Mouse (Mus musculus) heart, adult 8-10 months (tissue): ENCODE data around the gene Synj2. TPM values are rescaled to one million over a fixed set of nuclear protein-coding genes. Genes with fewer than 3 reads are reported as not detected.

Experiments
- DNase-seq: peaks from one replicate; pipeline ENCODE4 v3.0.0; 2022; ENCODE audit warnings: low spot score
- total RNA-seq, 4 experiments: library from RNA; stranded (reverse); gene quantifications; 2 replicates each; pipeline ENCODE4 v1.2.4; 2022

The Synj2 gene
- 10 to 100 TPM; 59.2 to 67.8 (median 64.1) TPM for total RNA-seq

DNA sequence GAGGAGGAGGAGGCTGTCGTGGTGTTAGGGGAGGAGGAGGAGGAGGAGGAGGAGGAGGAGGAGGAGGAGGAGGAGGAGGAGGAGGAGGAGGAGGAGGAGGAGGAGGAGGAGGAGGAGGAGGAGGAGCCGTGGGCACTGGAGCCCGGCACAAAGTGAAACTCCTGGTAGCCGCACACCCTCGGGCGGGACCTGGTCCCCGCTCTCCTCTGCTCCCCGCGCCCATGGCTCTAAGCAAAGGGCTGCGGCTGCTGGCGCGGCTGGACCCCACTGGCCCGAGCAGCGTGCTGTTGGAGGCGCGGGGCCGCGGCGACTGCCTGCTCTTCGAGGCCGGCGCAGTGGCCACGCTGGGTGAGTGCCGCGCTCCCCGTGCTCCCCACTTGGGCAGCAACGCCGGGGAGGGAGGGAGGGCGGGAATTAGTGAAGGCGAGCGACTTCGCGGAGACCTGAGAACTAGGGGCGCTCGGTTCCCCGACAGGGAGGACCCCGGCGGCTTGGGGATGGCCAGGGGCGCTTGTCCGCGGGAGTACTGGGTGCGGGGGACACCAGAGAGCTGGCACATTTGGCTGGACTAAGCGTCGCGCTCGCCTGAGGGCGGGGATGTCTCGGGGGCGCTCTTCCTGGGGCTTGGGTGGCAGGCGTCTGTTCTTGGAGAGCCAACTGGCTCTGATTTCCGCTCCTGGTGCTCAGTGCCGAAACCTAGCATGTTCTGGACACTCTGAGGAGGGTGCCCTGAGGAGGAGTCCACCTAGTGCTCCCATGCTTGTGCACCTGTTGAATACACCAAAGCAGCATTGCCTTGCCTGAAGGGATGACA, at the start of gene Synj2:
Synj2 (plus strand) TSS at position 51 of the 814 bp plus-strand sequence.
- no peak for DNase-seq

DNA sequence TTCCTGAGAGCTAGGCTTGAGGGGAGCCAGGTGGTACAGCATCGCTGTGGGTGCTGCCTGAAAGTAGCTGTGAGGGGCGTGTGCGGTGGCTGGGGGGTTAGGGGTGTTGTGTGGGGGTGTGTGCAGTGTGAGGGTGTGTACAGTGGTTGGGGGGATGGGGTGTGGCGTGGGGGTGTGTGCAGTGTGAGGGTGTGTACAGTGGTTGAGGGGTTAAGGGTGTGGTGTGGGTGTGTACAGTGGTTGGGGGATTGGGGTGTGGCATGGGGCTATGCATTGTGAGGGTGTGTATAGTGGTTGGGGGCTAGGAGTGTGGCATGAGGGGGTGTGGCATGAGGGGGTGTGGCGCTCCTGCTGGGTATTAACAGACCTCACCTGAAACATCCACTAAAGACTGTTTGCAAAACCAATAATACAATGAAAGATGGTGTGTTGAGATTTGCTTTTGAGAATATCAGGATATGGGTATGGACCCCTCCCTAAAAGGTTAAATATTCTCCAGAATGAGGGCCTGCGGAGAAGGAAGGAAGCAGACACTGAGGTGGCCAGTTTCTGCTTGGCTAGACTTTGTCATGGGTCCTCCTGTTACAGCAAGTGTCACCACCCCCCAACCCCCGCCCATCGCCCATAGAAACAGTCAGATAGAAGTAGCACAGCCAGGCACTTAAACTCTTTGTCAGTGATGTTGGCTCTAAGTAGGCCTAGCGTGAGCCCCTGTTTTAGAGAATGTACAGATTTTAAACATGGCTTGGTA, 49.0 kb upstream of the Synj2 start:
- no peak for DNase-seq

DNA sequence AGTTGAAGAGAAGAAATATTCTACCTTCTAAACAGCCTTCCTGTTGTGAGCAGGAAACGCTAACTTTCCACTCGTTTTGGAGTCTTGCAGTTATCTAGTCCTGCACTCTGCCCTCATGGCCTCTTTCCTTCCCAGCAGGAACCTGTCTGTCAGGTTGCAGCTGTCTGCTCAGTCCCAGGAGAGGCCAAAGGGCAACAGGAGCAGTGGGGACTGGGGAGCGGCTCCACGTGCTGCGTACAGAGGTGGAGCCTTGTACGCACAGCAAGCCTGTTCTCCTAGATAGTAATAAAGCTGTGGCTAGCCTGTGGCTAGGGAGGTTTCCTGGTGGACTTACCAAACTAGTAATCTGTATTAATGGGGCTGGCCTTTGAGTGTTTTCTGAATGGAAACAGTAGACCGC, 48.0 kb upstream of the Synj2 start:
- no peak for DNase-seq

DNA sequence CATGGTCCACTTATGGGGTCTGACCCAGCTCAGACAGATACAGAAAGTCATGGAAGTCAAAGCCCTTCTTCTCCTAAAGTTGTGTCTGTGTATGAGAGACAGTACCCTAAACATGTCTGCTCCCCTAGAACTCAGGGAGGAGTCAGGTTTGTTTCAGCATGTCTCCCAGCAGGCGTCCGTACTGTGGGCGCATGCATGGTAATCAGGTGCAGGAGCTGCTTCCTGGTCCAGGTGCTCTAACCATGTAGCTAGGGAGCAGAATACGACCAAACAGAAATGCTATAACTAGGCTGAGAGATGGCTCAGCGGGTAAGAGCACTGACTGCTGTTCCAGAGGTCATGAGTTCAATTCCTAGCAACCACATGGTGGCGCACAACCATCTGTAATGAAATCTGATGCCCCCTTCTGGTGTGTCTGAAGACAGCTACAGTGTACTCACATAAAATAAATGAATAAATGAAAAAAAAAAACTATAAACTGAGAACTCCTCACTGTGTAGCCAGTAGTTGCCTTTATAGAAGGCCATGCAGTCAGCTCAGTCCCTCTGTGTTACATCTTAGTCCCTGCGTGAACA, 47.4 kb upstream of the Synj2 start:
- DNase-seq = no peak

DNA sequence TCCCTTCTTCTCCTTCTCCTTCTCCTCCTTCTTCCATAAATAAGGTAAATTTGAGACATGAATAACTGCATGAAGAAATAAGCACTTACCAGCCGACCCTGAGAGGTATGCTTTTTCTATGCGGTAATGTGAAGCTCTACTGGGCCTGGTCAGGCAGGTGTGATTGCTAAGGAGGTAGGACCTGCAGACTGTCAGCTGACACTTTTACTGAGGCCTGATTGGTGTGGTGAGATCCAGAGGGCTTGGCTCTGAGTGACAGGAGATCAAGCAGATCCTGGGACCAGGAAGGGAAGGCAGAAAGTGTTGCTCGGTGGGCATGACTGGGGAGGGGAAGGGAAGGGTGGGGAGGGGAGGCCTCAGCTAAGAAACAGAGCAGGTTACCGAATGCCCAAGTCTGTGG, 45.0 kb upstream of the Synj2 start:
- DNase-seq = no peak

DNA sequence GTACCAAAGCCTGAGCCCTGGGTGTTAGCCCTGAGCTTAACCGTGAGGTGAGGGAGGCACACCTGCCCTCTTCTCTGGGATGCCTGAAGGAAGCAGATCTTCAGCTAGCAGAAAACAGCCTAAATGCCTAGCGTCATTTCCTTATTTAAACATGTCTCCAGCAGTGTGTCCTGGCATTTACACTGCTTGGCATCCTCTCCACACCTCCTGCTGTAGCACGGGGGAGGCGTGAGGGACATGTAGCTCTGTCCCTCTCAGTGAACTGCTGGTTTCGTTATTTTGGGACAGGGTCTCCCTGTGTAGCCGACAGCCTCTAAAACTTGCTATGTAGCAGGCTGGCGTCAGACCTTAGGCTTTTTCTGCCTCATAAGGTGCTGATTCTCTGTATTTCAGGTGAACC, 44.5 kb upstream of the Synj2 start:
- DNase-seq = no peak

DNA sequence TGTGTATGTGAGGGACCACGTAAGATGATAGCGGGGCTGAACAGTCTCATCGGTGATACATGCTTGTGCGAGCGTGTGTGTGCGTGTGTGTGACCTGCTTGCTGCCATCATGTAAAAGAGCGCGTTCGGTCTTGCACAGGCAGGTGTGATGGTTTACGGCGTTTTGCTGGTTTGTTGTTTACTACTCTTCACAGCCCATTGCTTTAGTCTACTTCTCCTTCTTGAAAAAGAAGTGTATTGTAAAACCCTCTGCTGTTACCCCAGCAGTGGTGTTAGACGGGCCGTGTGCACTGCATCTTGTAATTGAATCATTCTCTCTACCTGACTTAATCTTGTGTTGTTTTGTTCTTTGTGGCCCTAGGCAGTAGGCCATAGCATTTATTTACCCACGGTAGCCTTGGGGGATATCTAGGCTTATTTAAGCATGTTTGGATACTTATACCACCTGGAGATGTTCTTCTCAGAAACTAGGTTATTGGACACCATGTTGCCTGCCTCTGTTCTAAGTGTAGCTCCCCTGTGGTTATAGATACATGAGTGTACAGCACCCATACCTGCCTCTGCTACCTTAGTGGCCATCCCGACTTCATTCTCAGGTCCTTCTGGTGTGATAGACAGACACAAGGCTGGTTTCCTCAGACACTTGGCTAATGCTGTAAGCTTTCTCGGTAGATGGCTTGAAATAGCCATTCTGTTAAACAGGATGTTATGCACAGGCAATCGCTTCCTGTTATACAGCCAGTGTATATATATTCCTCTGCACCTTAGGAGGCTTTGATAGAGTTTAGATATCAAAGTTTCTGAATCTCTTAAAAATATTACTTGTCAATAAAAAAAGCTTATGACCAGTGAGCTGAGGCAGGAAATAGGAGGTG, 43.5 kb upstream of the Synj2 start:
- no peak for DNase-seq

DNA sequence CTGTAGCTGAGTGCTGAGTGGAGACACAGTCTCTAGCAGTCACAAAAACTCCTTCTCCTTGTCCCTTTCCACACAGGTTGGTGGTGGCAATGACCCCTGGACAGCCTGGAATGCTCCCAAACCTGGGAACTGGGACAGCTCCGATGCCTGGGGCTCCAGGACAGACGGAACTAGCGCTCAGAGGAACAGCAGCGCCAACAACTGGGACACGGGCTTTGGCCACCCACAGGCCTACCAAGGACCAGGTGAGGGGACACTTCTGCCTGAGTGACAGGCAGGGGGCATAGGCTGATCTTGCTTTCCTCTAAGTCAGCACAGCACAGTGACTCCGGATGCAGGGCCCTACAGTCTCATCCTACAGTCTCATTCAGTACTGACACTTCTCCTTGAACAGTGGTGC, 41.8 kb upstream of the Synj2 start:
- no peak for DNase-seq

DNA sequence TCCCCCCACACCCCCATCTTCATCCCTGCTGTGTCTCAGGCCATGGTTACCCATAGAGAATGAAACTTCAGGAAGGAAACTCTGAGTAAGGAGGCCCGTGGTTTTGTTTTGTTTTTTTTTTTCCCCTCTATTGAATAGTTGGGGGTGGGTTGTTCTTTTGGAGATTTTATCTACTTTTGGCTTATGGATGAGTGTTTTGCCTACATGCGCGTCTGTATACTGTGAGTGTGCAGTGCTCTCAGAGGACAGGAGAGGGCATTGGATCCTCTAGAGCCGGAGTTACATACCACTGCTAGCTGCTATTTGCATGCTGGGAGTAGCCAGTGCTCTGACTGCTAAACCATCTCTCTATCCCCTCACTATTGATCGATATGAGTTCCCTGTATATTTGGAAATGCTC, 39.7 kb upstream of the Synj2 start:
- DNase-seq = no peak

DNA sequence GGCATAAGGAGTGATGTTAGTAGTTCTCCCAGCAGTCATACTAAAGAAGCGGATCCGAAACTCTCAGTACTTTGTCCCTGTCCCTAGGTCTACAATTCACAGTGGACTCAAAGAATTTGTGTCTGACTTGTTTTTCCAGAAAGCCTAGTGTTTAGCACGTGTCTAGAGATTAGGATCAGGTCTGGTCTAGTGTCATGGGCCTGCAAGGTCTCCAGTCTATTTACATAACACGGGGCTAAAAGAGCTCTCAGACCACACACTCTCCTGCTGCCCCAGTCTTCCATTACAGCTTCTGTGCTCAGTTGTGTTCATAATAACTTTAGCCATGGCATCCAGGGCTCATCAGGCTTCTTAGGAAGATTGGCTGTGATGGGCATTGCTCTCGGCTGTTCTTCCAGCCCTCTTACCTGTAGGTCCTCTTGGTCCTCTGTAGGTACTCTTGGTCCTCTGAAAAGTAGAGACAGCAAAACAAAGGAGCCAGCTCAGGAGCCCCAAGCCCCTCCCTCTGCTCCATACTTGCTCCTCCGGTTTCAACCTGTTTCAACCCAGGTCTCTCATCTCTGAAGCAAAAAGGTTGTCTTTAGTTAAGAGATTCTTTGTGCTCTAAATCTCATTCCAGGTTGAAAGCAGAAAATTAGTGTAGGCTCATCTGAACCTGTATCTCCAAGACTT, 37.3 kb upstream of the Synj2 start:
- no peak for DNase-seq

DNA sequence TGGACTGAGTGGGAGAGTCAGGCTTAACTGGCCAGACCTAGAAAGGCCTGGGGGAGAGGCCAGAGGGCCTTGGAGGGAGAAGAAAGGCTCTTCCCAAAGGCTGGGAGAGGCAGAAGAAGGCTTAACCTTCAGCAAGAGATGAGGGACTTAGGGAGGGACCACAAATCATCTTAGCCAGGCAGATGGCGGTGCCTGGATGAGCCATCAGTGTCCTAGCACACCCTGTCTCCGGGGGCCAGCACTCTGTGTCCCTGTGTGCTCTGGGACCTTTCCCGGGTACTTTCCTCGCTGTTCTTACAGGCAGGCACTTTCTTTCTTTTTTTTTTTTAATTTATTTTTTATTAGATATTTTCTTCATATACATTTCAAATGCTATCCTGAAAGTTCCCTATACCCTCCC, 31.4 kb upstream of the Synj2 start:
- no peak for DNase-seq

DNA sequence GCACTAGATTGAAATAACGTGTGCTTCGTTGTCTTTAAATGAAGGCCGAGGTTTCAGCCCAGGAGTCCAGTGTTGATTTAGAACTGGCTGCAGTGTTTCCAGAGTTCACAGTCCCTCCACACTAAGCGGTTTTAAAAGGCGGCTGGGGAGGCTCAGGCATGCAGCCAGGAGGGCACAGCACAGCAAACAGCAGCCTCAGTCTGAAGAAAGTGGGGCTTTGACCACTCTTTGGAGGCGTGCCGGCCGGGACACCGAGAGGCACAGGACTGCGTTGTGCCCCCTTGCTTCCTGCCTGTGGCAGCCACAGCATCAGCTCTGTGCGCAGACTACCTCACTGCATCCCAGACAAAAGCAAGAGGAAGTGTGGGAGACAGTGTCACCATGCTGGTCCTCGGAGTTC, 29.5 kb upstream of the Synj2 start:
- no peak for DNase-seq

DNA sequence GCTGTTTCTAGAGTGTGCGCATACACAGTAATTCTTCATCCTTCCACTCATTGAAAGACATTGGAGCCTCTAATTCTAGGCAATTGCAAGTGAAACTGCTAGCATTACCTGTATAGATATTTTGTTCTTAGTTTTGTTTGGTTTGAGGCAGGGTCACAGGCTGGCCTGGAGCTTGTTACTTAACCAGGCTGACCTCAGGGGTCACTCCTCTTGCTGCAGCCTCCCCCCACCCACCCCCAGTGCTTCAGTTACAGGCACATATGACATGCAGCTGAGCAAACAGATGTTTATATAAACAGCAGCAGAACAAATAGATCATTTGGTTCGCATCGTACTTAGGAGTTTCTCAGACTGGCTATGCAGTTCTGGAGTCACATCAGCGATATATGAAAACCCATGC, 28.3 kb upstream of the Synj2 start:
- DNase-seq = no peak

DNA sequence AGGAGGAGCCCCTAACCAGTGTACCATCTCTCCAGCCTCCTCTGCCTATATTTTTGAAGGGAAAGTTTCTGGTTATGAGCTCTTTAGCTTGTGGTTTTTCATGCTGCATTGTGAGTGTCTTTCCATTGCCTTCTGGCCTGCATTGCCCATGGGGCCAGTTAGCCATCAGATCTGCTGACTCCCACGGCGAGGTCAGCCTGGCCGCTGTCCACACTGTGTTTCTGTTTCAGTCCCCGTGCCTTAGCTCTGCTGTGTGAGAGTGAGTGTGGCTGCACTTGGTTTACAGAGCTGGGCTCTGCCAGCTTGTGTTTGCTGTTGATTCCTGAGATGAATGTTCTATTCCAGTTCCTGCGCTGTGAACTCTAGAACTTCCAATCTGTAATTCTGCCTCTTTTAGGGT, 26.9 kb upstream of the Synj2 start:
- peak; percentile 29 for DNase-seq

DNA sequence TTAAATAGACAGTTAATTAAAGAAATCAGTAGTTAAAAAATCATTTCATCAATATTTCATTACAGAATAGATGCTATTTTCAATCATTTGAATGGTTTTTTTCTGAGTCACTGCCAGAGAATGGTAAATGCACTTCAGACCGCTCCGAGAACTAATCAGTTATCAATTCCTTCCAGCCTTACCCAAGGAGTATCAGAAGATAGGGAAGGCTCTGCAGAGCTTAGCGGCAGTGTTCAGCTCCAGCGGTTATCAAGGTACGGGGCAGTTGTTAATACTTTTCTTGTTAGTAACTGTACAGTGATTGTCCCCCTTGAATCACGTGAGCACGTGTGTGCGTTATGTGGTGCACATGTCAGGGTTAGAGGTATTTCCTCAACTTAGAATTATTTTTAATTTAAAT, 19.1 kb upstream of the Synj2 start:
- DNase-seq = no peak

DNA sequence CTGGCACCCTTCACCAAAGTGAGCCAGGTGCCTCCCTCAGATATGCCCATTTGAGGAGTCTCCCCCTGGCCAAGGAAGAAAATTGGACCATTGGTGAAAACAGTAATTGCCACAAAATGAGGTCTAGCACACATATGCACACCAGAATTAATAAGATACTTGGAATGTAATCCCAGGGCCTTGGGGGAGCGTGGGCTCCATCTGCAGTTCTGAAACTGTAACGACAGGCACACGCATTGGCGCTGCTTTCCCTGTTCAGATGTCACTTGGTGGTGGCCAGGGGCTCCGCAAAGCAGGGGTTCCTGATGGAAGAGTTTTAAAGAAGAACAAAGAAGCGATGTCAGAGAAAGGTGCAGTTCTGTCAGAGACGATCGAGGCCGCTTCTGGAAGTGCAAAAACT, 17.8 kb upstream of the Synj2 start:
- DNase-seq = no peak

DNA sequence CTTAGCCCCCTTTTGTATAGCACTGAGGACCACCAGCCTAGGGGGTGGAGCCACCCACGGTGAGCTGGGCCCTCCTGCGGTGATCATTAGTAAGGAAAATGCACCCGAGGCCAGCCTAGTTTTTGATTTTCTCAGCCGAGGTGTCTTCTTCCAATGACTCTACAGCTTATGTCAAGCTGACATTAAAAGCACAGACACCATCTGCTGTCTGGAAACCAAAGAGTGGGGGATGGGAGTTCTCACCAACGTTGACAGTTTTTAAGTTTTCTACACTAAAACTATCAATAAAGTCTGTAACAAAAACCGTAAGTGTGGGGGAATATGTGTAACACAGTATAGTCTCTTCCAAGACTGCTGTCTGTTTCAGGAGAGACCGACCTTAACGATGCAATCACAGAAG, 16.8 kb upstream of the Synj2 start:
- DNase-seq = no peak

DNA sequence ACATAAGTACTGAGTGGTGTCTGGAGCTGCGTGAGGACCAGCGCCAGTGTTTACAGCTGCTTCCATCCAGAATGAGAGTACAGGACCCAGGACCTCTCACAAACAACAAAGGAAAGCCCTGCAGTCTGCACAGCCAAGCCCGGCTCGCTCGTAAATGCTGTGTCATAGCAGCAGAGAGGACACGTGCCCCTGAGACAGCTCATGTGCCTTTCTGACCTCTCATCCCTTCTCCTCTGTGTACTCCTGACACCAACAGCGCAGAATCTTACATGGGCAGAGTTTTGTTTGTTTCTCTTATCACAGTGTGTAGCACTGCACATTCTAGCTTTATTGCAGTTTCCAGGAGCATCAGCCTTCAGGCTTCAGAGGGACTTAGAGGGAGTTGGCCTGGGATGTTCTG, 14.4 kb upstream of the Synj2 start:
- DNase-seq = no peak

DNA sequence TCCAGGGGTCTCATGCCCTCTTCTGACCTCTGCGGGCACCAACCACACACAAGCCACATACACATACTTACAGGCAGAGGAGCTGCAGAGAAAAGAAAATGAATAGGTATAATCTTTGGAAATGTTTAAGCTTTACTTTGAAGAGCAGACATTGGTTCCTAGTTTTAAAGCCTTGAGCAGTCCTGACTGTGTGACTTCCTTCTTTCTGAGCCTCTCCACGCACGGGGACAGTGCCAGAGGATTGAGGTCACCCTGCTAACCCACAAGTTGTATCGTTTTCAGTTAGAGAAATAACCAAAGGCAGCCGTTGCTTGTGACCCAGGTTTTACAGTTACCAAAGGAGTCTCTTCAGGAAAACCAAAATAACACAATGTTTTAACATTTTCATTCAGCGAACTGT, 12.0 kb upstream of the Synj2 start:
- no peak for DNase-seq

DNA sequence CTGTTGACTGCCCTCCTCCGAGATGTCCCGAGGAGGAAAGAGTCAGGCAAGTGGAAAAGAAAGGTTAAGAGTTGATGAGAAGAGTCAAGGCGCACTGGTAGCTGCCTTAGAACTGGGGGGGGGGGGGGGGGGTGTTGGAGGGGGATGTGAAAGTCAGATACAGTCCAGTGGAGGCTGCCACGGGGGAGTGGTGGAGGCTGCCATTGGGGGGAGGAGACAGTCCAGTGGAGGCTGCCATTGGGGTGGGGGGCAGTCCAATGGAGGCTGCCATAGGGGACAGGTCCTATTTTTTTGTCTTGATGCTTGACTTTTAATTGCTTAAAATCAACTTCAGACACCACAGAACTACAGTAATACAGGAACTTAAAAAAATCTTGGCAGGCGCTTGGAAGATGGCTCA, 8.9 kb upstream of the Synj2 start:
- no peak for DNase-seq

DNA sequence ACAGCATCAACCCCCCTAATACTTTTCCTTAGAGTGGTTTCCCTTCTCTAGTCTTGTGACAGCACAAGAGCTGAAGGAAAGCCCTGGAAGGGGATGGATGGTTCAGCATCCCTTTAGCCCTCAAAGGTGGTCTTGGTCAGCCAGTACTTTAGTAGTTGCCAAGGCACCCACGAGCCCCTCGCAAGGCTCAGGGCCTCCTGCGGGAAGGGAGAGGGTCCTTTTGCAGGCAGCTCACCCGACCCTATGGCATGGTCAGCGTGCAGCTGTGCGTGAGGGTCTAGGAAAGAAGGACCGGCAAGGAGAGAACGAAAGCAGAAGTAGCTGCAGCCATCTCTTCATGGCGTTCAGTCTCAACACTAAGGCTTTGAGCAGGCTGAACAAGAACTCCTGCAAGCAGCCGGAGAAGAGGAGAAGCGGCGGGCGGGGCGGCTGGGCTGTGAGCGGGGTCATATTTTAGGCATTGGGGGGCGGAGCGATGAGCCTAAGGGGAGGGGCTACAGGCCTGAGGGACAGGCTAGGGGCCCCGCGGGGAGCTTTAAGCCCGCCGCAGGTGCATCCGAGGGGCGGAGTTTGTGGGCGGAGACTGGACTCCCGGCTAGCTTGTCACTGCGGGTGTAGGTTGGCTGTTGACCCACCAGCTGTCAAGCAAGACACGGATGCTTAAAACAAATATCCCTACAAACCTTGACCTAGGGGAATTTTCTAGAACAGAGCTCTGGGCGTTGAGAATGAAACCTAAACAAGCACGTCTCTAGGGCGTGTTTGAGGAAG, 6.3 kb upstream of the Synj2 start:
- peak; percentile 65 for DNase-seq
